Mouse (Mus musculus): ENCODE results near the gene Adgrv1. TPM values are rescaled to one million over a fixed set of nuclear protein-coding genes. Genes with fewer than 3 reads are reported as not detected.

The Adgrv1 gene
- polyA plus RNA-seq, 1 experiment from 2014 or later, result 0.91 TPM

DNA sequence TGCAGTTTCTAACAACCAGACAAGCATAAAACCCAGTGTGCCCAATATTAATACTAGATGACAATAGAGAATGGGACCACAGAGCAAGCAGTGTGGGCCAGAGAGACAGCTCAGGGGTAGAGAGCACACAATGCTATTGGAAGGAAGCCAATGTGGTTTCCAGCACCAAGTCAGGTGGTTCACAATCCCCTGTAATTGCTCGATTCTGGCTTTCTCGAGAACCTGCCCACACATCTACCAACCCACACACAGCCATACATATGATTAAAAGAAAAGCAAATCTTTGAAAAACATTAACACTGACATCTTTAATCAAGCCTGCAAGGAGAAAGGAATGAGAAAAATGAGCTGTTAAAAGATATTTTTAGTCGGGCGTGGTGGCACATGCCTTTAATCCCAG is 166.3 kb downstream of the Adgrv1 start:
- Histone ChIP-seq H3K36me3 (ENCODE audit: control insufficient read depth, insufficient read depth, low read length) (no peaks in the 10 kb centered on the region), H3K9ac (ENCODE audit: low read length) (no peak overlapping the region), H3K4me2 (ENCODE audit: low read length) (no peak overlapping the region), H3K4me1 (replicated peaks; ENCODE audit: control insufficient read depth, insufficient read depth, low read length) (no peaks in the 10 kb centered on the region), H3K9me3 (ENCODE audit: control insufficient read depth, low read length) (no peaks in the 10 kb centered on the region), H3K27ac (ENCODE audit: low read depth) (no peak overlapping the region), H3K4me3 (ENCODE audit: low read depth, low read length) (no peak overlapping the region), H3K27me3 (replicated peaks; ENCODE audit: control insufficient read depth, insufficient read depth, low read length) (no peaks in the 10 kb centered on the region)
- WGBS, result 87% methylated on average over 4 of the region's 4 CpGs
- DNase-seq (ENCODE audit: low spot score) (no peak), ATAC-seq (replicated peaks; ENCODE audit: low FRiP score, low TSS enrichment, low read depth) (no peak)

DNA sequence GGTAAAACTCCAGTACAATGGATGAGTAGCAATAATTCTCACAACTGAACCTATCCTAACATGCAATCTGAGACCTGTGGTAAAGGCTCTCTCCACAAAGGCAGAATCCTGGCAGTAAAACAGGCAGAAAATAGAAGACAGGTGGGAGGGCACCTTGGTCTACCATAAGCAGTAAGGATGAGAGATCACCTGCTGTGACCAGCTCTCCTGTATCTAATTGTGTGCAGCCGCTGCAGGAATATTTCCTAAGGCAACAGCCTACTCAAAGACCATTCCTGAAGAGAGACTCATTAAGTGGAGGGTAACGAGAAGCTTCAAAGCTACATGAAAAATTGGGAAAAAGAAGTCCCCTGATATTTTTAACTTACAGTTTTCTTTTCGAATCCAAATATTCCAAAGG is 167.2 kb downstream of the Adgrv1 start:
- DNase-seq (ENCODE audit: low spot score) (no peak), ATAC-seq (replicated peaks; ENCODE audit: low FRiP score, low TSS enrichment, low read depth) (no peak)
- Histone ChIP-seq H3K4me3 (ENCODE audit: low read depth, low read length) (no peak overlapping the region), H3K9me3 (ENCODE audit: control insufficient read depth, low read length) (no peaks in the 10 kb centered on the region), H3K4me2 (ENCODE audit: low read length) (no peak overlapping the region), H3K36me3 (ENCODE audit: control insufficient read depth, insufficient read depth, low read length) (no peaks in the 10 kb centered on the region), H3K27ac (ENCODE audit: low read depth) (no peak overlapping the region), H3K27me3 (replicated peaks; ENCODE audit: control insufficient read depth, insufficient read depth, low read length) (no peaks in the 10 kb centered on the region), H3K4me1 (replicated peaks; ENCODE audit: control insufficient read depth, insufficient read depth, low read length) (no peaks in the 10 kb centered on the region), H3K9ac (ENCODE audit: low read length) (no peak overlapping the region)
- 88% methylated on average over 3 of the region's 3 CpGs for WGBS

- Histone ChIP-seq H3K9me3 (ENCODE audit: control insufficient read depth, low read length) (no peaks in the 10 kb centered on the region), H3K36me3 (ENCODE audit: control insufficient read depth, insufficient read depth, low read length) (no peaks in the 10 kb centered on the region), H3K4me2 (ENCODE audit: low read length) (no peak overlapping the region), H3K27ac (ENCODE audit: low read depth) (no peak overlapping the region), H3K4me3 (ENCODE audit: low read depth, low read length) (no peak overlapping the region), H3K27me3 (replicated peaks; ENCODE audit: control insufficient read depth, insufficient read depth, low read length) (no peaks in the 10 kb centered on the region), H3K4me1 (replicated peaks; ENCODE audit: control insufficient read depth, insufficient read depth, low read length) (no peaks in the 10 kb centered on the region; the same call in 1 of the 2 replicates), H3K9ac (ENCODE audit: low read length) (no peak overlapping the region)
- 80% methylated on average over 4 of the region's 4 CpGs for WGBS
- no peak for ATAC-seq (replicated peaks; ENCODE audit: low FRiP score, low TSS enrichment, low read depth)
- no peak for DNase-seq (ENCODE audit: low spot score)
These were observed 183.3 kb downstream of the Adgrv1 start for GRCm38 (mm10) chr13:81449630-81450029.

- ATAC-seq (replicated peaks; ENCODE audit: low FRiP score, low TSS enrichment, low read depth) (no peak), DNase-seq (ENCODE audit: low spot score) (no peak)
- H3K9ac ChIP-seq (ENCODE audit: low read length), result no peak overlapping the region
- H3K4me2 ChIP-seq (ENCODE audit: low read length), result no peak overlapping the region
- no peaks in the 10 kb centered on the region; the same call in 1 of the 2 replicates for H3K4me1 ChIP-seq (replicated peaks; ENCODE audit: control insufficient read depth, insufficient read depth, low read length)
- no peaks in the 10 kb centered on the region for H3K9me3 ChIP-seq (ENCODE audit: control insufficient read depth, low read length)
- H3K4me3 ChIP-seq (ENCODE audit: low read depth, low read length), result no peak overlapping the region
- WGBS, result 87% methylated on average over 7 of the region's 7 CpGs
- no peak overlapping the region for H3K27ac ChIP-seq (ENCODE audit: low read depth)
- H3K36me3 ChIP-seq (ENCODE audit: control insufficient read depth, insufficient read depth, low read length), result no peaks in the 10 kb centered on the region
- H3K27me3 ChIP-seq (replicated peaks; ENCODE audit: control insufficient read depth, insufficient read depth, low read length), result no peaks in the 10 kb centered on the region
These were observed 183.8 kb downstream of the Adgrv1 start for GRCm38 (mm10) chr13:81449198-81449597.

GRCm38 (mm10) chr13:81441412-81441811 is 191.5 kb downstream of the Adgrv1 start:
- DNase-seq (ENCODE audit: low spot score) (no peak), ATAC-seq (replicated peaks; ENCODE audit: low FRiP score, low TSS enrichment, low read depth) (no peak)
- H3K4me1 ChIP-seq (replicated peaks; ENCODE audit: control insufficient read depth, insufficient read depth, low read length), result no peaks in the 10 kb centered on the region
- H3K9ac ChIP-seq (ENCODE audit: low read length), result no peak overlapping the region
- WGBS, result 73% methylated on average over 3 of the region's 3 CpGs
- no peak overlapping the region for H3K27ac ChIP-seq (ENCODE audit: low read depth)
- H3K4me3 ChIP-seq (ENCODE audit: low read depth, low read length), result no peak overlapping the region
- no peaks in the 10 kb centered on the region for H3K27me3 ChIP-seq (replicated peaks; ENCODE audit: control insufficient read depth, insufficient read depth, low read length)
- no peak overlapping the region for H3K4me2 ChIP-seq (ENCODE audit: low read length)
- no peaks in the 10 kb centered on the region for H3K9me3 ChIP-seq (ENCODE audit: control insufficient read depth, low read length)
- H3K36me3 ChIP-seq (ENCODE audit: control insufficient read depth, insufficient read depth, low read length), result no peaks in the 10 kb centered on the region

GRCm38 (mm10) chr13:81439390-81440025 is 193.4 kb downstream of the Adgrv1 start:
- 46% methylated on average over 12 of the region's 12 CpGs for WGBS
- Histone ChIP-seq H3K4me1 (replicated peaks; ENCODE audit: control insufficient read depth, insufficient read depth, low read length) (no peaks in the 10 kb centered on the region), H3K27me3 (replicated peaks; ENCODE audit: control insufficient read depth, insufficient read depth, low read length) (no peaks in the 10 kb centered on the region), H3K36me3 (ENCODE audit: control insufficient read depth, insufficient read depth, low read length) (no peaks in the 10 kb centered on the region), H3K9me3 (ENCODE audit: control insufficient read depth, low read length) (no peaks in the 10 kb centered on the region), H3K27ac (ENCODE audit: low read depth) (no peak overlapping the region), H3K4me2 (ENCODE audit: low read length) (no peak overlapping the region), H3K9ac (ENCODE audit: low read length) (no peak overlapping the region), H3K4me3 (ENCODE audit: low read depth, low read length) (no peak overlapping the region)
- ATAC-seq (replicated peaks; ENCODE audit: low FRiP score, low TSS enrichment, low read depth) (no peak; the same call in 1 of the 2 replicates), DNase-seq (ENCODE audit: low spot score) (peak; percentile 94)

GRCm38 (mm10) chr13:81437088-81437487 is 195.9 kb downstream of the Adgrv1 start:
- Histone ChIP-seq H3K27me3 (replicated peaks; ENCODE audit: control insufficient read depth, insufficient read depth, low read length) (no peaks in the 10 kb centered on the region), H3K4me3 (ENCODE audit: low read depth, low read length) (no peak overlapping the region), H3K27ac (ENCODE audit: low read depth) (no peak overlapping the region), H3K4me1 (replicated peaks; ENCODE audit: control insufficient read depth, insufficient read depth, low read length) (no peaks in the 10 kb centered on the region), H3K9me3 (ENCODE audit: control insufficient read depth, low read length) (no peaks in the 10 kb centered on the region), H3K9ac (ENCODE audit: low read length) (no peak overlapping the region), H3K36me3 (ENCODE audit: control insufficient read depth, insufficient read depth, low read length) (no peaks in the 10 kb centered on the region), H3K4me2 (ENCODE audit: low read length) (no peak overlapping the region)
- no peak for ATAC-seq (replicated peaks; ENCODE audit: low FRiP score, low TSS enrichment, low read depth)
- DNase-seq (ENCODE audit: low spot score), result no peak
- 66% methylated on average over 8 of the region's 8 CpGs for WGBS

DNA sequence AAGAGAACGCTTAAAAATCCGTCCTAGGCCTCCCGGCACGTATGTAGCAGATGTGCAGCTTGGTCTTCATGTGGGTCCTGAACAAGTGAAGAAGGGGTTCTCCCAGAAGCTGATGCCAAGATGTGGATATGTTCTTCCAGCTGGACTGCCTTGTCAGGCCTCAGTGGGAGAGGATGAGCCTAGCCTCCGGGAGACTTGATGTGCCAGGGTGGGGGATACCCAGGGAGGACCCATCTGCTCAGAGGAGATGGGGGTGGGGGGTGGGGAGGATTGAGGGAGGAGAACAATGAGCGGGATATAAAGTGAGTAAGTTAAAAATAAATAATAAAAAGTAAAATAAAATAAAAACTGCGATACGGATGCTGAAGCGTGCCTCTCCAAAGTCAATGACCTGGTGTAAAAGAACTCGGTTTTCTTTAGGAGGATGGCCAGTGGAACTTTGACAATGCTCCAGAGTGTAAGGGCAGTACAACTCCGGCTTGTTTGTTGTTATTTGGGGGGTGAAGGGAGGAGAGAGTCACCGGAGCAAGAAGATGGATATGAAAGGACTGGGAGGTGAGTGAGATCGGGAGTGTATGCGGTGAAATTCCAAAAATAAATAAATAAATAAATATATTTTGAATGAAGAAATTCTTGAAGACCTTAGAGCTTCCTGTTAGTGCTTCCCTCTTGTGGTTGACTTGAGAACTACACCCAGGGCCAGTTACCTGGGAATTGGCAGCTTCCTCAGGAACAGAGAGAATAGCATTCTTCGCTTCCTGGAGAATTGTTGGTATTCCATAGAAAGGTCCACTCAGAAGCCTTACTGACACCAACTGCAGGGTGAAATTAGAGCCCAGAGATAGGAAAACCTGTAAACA is 205.8 kb downstream of the Adgrv1 start:
- WGBS, result 75% methylated on average over 15 of the region's 15 CpGs
- ATAC-seq (replicated peaks; ENCODE audit: low FRiP score, low TSS enrichment, low read depth) (no peak), DNase-seq (ENCODE audit: low spot score) (peak; percentile 81)
- no peaks in the 10 kb centered on the region for H3K36me3 ChIP-seq (ENCODE audit: control insufficient read depth, insufficient read depth, low read length)
- no peak overlapping the region for H3K9ac ChIP-seq (ENCODE audit: low read length)
- H3K9me3 ChIP-seq (ENCODE audit: control insufficient read depth, low read length), result no peaks in the 10 kb centered on the region
- no peak overlapping the region for H3K27ac ChIP-seq (ENCODE audit: low read depth)
- no peak overlapping the region for H3K4me2 ChIP-seq (ENCODE audit: low read length)
- H3K27me3 ChIP-seq (replicated peaks; ENCODE audit: control insufficient read depth, insufficient read depth, low read length), result no peaks in the 10 kb centered on the region
- H3K4me3 ChIP-seq (ENCODE audit: low read depth, low read length), result no peak overlapping the region
- no peaks in the 10 kb centered on the region for H3K4me1 ChIP-seq (replicated peaks; ENCODE audit: control insufficient read depth, insufficient read depth, low read length)

Measured in intestine, embryonic 14.5 days (tissue).